Mouse (Mus musculus) retina, postnatal 7 days (tissue): Measurements from ENCODE around the gene Dlgap1.

ENCODE experiments used
- DNase-seq: peaks from one replicate; pipeline ENCODE4 v3.0.0-alpha.2; 2012; ENCODE audit warnings: low read depth, low spot score

The Dlgap1 gene

DNA sequence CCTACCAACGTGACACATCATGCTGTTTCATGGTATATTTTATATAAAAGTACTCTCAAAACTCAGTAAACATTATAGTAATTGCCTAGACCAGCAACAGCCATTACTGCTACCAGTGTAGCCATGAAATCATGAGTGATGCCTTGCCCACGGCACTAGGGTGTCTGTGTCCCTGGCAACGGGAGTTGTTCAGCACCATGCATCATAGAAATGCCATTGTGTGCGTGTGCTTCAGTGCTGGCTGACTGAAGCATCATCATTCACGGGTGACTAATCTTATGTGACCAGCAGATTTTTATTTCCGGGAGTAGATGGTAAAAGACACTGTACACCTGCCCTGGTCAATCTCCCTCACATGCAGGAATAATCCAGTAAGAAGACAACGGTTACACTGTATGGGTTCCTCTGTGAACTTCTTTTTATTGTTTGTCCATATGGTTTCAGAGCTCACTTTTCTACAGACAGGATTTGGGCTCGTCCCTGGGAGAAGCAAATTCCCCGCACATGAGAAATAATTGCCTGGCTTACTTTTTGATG is 203.7 kb downstream of the Dlgap1 start:
- no peak for DNase-seq

DNA sequence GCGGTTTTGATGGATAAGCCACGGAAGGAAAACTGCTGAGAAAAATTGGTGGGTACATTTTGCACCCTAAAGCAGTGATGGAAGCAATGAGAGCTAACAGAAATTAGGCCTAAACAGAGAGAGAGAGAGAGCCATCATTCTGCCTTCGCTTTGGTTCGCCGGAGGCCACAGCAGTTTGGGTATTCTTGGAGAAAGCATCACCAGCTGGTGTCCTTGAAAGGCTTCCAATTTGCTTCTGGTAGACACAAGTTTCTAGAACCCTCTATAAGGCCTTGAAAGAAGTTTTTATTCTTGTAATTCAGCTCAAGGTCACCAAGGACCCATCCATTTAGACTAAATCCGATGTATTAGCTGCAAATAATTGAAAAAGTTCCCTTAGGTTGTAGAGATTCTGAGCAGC is 205.0 kb downstream of the Dlgap1 start:
- DNase-seq = no peak

DNA sequence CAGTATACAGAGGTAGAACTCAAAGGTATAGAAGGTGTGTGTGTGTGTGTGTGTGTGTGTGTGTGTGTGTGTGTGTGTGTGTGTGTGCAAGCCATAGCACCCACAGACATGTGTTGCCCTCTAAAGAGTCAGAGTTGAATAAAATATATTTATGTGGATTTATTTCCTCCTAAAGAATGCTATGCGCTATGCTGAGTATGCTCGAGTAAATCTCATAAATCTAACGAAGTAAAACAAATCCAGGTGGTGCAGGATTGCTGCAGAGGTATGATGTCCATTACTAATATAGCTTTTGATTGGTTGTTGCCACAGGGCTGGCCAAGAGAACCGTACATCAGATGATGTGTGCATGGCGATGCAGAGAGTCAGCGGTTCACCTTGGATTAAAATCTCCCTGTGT is 222.4 kb downstream of the Dlgap1 start:
- DNase-seq = no peak

DNA sequence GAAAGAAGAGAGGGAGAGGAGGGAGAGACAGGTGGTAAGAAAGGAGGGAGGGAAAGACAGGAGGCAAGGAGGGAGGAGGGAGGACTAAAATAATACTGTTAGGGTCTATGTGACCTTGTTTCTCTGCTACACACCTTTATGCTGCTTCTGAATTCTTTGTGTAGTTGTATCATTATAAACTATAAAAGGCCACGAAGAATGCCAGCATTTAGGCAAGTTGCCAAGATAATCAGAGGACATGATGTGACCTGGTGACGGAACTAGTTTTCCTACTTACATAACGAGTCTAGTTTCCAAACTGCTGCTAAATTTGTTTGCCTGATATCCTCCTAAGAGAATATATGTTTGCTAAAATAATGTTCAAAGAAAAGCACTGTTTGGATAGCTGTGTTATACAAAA is 254.0 kb downstream of the Dlgap1 start:
- DNase-seq = no peak

DNA sequence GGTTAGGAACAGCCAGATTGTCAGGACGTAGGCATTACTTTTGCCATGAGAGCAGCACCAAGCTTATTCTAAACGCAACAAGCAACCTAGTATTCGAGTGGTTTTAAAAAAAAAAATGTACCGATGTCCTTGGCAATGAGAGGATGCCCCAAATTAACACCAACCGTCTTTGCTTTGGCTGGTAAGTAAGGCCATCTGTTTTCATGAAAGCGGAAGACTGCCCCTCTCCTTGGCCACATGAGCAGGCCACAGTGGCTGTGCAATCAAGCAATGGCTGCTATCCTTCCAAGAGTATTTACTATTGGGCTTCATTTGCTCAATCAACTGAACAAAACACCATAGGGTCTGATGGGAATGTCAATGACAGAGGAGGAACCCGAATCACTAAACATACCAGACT is 278.5 kb downstream of the Dlgap1 start:
- DNase-seq = no peak

DNA sequence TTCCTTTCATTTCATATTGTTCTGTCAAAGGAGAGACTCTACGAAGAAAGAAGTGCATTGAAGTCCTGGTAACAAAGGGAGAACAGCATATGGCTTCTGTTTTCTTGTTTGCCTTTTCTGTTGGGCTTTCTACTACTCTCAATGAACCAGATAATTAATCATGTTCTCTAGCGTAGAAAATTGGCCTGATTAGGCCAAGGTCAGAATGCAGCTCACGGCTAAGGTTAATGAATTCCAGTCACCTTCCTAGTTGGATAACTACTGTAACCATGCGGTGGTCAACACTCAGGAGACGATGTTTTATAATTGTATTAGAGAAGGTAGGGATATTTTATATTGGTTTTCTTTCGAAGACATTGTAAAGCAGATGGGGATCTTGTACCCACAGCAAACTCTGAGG is 279.4 kb downstream of the Dlgap1 start:
- no peak for DNase-seq

DNA sequence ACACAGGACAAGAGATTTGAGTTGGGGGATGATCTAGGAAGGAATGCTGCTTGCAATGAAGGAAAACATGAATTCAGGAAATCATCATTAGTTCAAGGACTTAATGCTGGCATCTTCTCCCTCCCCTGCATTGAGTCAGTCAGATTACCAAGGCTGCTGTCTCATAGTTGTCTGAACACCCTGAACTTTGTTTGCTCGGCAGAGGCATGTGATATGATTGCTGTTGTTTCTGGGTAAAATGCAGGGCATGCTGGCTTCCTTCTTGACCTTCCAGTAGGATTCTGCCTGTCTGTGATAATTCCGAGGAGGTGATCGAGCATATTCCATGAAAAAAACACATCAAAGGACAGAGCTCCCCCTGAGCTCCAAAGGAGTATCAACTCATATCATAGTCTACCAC is 283.6 kb downstream of the Dlgap1 start:
- DNase-seq = no peak

DNA sequence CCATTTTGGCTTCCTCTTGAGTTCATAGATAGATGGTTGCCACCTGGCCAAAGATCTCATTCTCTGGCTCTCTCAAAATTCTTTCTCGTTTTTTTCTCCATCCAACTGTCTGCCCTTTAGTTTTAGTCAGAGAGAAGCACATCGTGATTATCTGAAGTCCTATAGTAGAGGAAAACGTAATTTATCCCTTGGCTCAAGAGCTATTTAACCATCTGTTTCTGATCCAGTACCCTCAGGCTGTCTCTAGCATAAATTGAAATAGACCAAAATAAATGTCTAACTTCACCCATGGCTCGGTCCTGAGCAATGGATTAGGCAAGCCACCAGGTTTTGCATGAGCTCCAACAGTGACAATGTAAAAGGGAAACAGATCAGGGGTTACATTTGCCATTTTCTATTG is 287.5 kb downstream of the Dlgap1 start:
- DNase-seq = no peak

DNA sequence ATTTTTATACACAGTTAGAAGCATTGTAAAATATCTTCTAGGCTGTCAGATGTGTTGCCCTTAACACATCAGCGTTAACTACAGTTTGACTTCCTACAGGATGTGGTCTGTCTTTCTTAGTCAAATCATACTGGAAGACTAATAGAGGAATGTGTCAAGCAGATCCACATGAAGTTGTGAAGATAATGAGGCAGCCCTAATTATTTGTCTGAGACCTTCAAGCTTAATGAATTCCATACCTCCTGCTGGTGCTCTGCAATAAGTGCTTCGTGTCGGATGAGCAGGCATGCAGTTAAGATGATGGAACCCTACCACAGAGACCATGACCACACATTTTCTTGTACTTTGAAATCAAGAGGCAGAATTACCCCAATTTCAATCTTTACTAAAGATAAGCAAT is 294.3 kb downstream of the Dlgap1 start:
- DNase-seq = no peak

DNA sequence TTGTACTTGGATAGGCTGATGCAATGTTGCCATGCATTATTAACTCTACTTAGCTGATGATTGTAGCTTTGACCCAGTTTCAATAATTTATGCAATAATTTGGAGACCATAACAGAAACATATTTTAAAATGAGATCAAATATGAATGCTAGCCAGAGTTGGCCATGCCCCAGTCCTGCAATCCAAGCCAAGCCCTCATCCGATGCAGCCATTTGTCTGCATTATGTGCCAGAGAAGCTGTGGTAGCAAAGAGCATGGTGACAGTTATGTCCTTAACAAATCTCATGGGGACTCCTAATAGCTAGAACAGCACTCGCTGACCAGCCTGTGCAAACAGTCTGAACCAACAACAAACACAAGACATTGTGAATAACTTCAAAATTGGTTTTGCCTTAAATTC is 303.3 kb downstream of the Dlgap1 start:
- no peak for DNase-seq

DNA sequence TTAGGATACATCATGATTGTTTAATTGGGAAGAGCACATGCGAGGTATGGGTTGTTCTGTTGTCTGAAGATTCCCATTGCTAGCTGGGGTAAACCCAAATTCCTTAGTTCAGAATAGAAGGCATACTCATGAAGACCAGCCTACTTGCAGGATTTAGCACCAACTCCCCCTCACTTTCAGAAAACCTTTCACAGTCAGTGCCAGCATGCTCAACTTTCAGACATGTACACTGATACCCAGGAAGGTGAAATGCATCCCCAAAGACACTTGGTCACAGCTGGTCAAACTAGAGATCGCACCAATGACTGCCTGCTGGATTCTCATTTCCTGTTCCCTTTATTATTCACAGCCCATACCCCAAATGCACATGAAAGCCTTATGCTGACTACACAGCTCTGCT is 318.8 kb downstream of the Dlgap1 start:
- no peak for DNase-seq

DNA sequence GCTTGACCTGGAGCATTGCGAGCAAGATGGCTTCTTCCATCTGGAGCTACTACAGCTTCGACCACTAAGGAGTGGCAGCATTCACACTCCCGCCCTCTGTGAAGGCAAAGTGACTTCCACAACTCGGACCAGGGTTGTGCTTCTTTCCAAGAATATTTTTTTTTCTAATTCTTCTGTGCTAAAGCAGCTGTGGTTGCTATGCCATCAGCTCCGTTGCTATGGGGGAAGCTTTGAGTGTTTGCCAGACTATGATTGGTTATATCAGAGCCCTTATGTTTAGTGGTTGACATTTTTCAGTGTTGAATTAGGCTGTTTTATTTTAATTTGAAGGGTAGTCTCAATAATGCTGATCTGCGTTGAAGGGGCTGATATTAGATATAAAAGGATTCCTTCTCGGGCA is 325.2 kb downstream of the Dlgap1 start:
- no peak for DNase-seq

DNA sequence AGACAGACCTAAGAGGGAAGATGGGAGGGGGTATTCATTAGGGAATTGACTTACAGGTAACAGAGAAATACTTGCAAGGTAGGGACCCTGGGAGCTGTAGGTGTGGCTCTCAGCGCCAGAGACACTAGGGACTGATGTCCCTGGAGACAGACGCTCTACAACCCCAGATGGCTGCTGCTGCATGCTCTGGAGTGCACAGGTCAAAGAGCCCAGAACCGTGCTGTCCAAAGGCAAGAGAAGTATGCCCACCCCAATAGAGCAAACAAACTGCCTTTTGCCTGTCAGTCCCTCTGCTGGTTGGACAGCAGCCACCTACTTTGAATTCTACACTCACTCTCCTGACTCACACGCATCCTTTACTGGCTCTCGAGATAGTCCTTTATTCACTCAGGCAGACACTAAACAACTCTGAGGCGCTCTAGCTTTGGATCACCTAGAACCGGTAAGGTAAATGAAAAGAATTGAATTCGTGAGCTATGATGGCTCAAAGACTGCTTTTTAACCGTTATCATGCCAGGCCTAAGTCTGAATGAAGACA is 333.1 kb downstream of the Dlgap1 start:
- DNase-seq = no peak

DNA sequence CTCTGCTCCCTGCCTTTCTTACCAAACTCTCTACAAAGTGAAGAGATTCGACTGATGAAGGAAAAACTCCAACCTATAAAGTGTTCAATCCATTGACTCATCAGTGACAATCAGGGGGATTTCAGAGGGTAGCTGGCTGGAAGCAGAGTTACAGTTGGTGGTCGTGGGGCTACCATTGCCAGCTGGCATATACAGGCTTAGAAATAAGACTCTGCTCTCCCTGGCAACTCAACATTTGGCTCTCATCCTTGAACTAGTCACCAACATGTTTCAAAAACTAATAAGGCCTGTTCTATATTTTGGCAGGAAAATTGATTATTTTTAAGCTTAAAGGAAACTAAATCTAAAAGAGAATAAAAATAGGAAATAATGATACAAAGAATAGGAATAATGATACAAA is 333.8 kb downstream of the Dlgap1 start:
- DNase-seq = no peak

DNA sequence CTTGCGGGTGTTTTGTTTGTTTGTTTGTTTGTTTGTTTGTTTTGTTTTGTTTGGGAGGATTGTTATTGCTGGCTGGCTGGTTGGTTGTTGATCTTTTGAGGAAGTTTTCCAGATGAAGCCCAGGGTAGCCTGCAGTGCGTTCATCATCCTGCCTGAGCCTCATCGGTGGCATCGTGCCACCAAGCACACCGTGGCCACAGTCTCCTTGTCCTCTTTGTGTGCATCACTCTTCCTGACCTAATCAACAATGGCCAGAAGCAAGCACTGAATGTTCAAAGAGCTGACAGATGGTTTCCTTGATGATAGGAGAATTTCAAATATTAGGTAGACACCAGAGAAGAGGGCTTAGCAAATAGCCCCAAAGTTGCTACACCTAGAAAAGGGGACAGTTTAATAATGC is 336.1 kb downstream of the Dlgap1 start:
- DNase-seq = no peak

DNA sequence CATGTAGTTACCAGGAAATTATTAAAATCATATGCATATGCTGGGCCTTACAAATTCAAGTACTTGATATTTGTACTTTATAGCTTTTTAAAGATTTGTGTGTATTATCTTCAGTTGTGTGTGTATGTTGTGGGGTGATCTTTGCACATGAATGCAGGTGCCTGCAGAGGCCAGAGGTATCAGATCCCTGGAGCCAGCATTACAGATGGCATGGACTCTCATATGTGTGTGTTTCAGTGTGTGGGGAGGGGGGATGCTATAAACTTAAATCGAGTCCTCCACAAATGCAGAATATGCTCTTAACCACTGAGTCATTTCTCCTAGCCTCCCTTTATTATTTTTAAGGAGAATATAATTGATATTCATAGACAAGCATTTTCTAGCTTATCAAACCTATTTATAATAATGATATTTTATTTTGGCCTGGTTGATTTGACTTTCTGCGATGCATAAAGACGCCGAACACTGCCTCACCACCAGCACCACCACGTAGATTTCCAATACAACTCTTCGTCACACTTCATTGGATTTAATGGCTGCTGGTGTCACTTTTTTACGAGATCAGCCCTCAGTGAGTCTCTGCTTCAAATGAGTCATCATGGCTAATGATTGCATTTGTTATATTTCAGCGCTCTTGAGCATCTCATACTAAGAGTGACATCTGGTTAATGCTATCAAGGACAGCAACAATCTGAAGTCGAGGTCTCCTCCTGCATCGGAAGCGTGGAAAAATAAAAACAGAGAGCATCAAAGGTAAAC is 338.7 kb downstream of the Dlgap1 start:
- DNase-seq = no peak

DNA sequence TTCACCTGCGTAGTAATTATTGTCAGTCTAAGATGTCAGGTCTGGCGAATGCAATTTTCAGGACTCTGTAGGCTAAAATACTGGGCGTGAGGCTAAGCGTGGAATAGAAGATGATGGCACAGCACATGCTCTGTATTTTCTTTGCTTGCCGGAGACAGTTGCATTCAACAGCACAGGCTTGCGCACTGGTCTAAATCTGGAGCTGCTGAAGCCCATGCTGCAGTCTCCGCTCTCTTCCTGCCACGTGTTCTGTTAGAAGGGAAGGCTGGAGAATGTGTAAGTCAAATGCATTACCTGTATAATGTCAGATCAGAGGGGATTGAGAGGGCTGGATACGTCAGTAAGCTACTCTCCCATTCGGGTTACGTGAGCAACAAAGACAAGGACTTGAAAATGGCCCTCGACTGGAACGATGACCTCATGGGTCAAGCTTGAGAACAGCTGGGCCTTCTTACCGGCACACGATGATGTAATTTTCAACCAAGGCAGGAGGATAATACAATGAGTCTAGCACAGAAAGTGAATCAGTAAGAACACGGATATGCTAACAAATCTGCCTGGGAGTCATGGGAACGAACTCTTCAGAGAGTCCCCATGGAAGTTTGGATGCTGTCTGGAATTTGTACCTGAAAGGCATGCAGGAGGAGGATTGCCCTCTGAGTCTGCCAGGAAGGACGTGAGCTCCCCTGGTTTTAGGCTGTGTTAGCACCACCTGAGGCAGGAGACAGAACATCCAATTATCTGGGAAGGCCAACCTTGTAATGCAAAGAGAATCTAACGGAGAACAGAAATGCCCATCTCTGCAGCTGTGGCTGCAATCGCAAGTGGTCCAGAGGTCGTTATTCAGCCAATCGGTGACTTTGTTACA is 339.7 kb downstream of the Dlgap1 start:
- no peak for DNase-seq

DNA sequence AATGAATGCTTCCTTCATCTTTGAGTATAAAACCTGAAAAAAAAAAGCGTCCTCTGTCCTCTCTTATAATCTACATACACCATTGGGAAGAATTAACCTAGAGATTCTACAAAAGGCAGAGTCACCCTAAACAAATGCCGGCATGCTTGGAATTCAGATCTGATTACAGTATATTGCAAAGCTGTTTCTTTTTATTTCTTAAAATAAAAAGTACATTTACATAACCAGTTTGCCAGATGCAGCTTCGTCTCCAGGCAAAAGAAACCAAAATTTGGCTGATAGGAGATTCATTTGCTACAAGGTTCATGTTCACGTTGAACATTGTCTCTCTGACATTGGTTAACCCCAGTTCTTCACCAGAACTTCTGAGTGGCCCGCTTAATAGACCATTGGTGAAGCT is 347.5 kb downstream of the Dlgap1 start:
- no peak for DNase-seq

DNA sequence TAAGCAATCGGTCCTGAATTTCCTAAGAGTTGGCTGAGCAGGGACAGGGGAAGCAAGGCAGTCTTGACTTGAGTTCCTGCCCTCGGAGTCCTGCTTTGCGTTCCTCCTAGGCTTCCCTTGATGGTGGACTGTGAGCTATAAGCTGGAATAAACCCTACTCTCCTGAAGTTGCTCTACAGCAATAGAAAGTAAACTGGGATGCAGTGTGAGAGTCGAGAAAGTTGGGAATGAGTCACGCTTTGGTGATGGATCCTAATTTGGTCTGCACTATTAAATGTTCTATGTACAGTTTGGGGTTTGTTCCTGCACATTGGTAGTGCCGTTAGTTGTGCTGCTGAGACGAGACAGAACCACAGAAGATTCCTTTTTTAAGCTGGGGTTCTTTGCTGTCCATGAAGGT is 348.9 kb downstream of the Dlgap1 start:
- DNase-seq = no peak

DNA sequence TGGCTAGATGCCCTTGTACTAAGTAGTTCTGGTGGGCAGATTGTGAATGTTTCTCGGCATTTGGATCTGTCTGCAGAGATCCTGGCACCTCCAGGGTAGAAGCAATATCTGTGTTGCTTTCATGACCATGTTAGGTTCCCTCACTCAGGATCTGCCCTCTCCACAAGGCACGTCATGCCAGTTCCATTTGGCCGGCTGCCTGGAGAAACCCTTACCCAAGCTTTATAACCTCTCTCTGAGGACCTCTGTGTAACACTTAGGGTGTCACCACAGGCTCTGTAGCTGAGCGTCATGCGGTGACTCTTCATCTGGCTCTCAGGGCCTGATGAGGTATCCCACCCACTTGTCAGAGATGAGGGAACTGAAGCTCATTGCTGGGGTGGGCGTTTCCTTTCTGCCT is 353.1 kb downstream of the Dlgap1 start:
- DNase-seq = no peak

DNA sequence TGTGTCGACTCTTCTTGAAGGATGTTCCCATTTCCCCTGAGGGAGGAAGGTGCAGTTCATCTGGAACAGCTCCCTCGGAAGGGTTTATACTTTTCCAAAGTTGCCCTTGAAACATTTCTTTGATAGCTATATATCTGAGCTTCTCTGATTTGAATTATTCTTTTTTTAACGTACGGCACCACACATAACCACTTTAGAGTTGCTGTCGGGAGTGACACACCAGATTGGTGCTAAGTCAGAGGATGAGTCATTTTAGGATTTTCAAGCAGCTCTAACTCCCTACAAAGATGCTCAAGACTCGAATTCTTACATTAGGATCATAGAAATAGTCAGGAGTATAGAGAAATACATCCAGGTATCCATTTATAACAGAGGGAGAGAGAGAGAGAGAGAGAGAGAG is 364.6 kb downstream of the Dlgap1 start:
- DNase-seq = no peak

DNA sequence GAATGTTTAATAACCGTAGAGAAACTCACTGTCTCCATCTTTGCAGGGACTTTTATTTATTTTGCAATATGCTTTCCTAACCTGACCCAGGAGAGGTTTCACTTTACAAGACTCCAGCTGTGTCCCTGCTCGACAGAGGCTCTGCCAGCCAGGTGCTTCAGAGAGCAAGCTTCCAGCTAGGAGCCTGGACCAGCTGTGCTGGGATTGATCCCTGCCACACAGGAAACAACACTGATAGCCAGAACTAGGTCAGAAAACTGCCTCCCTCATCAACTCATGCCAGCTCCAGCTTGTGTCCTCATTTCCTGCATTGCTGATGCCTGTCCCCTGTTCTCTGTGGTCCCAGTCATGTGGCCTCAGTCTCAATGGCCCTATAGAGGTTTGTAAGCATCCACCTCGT is 365.3 kb downstream of the Dlgap1 start:
- DNase-seq = no peak

DNA sequence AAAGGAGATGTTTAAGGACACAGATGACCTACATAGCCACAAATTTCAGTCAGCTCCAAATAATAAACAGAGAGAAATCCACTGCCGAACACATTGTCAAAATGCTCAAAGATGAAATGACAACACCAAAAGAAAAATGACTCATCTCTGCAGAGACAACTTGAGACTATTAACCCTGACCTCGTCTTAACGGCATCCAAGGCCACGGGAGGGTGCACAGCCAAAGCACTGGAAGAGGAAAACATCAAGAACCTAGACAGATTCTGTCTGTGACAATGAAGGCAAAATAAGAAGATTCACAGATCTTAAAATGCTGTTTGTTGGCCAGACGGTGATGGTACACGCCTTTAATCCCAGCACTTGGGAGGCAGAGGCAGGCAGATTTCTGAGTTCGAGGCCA is 370.9 kb downstream of the Dlgap1 start:
- DNase-seq = no peak
